Mouse (Mus musculus) stomach, postnatal 0 days (tissue): ENCODE data around the gene Unc5c.

Experiments
- CTCF ChIP-seq: IDR thresholded peaks from 2 replicates; pipeline ENCODE4 v1.5.1; 2016; ENCODE audit warnings: antibody characterized with exemption, low read depth, mild to moderate bottlenecking, moderate library complexity
- EP300 ChIP-seq: optimal IDR thresholded peaks from 2 replicates; pipeline ENCODE3; 2016; ENCODE audit warnings: antibody characterized with exemption

DNA sequence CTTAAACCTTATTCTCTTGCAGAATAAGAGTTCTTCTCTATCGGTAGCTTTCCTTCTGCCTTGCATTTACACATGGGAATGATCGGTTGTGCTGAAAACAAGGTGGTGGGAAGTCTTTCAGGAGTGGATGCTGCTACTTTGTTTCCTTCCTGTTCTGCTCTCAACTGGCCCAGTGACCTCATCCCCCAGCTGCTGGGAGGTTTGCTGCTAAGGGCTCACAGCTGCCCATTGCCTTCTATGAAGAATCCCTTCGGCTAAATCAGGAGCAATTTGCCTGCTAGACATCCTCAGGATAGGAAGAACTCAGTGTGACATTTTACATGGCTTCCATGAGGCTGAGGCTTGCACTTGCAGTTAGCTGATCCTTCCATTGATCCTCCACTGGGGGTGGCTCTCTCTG lies 28.0 kb downstream of the Unc5c start:
- TF ChIP-seq CTCF (no peak), EP300 (no peak)
